Mouse (Mus musculus) liver, embryonic 14.5 days (tissue): ENCODE measurements around the gene Mmgt2. TPM values are rescaled to one million over a fixed set of nuclear protein-coding genes. Genes with fewer than 3 reads are reported as not detected.
A peak's percentile ranks its signal among the peaks of the same experiment; 100 is the strongest.

Experiments used
- ATAC-seq: fragments of 200-750 bp; cut with Nextera tagmentation; 2 replicates; pipeline ENCODE4 v1.8.0; 2017; ENCODE audit warnings: moderate number of reproducible peaks, mild to moderate bottlenecking, moderate library complexity; ENCODE audit not compliant: insufficient read depth
- DNase-seq, 3 experiments: peaks; one replicate each; pipeline ENCODE4 v3.0.0-alpha.2; 2012 to 2013; ENCODE audit warnings: low read depth in 3 of 3, low spot score in 3 of 3
- H3K27ac ChIP-seq: fragments of 300-500 bp; sonication (generic); 2 replicates; pipeline ENCODE4 v1.5.1; 2014; ENCODE audit warnings: moderate library complexity, mild to moderate bottlenecking, control low read depth, inconsistent platforms
- H3K27me3 ChIP-seq: fragments of 300-500 bp; sonication (generic); 2 replicates; pipeline ENCODE4 v1.6.1; 2014; ENCODE audit warnings: mild to moderate bottlenecking, low read length, moderate library complexity; ENCODE audit not compliant: control insufficient read depth, insufficient read depth
- H3K36me3 ChIP-seq: fragments of 300-500 bp; sonication (generic); replicated peaks from 2 replicates; pipeline ENCODE4 v1.6.1; 2014; ENCODE audit warnings: low read depth; ENCODE audit not compliant: control insufficient read depth, insufficient read depth
- H3K4me1 ChIP-seq, 2 experiments: fragments of 200-500 bp in 1 of 2; fragments of 300-500 bp in 1 of 2; sonication (generic) in 1 of 2; replicated peaks; 2 replicates each; pipeline ENCODE4 v1.6.1; 2012 to 2014; ENCODE audit warnings: antibody characterized with exemption in 1 of 2, inconsistent platforms in 1 of 2, low read length in 1 of 2; ENCODE audit not compliant: control insufficient read depth in 2 of 2, insufficient read depth in 2 of 2
- H3K4me2 ChIP-seq: fragments of 300-500 bp; sonication (generic); 2 replicates; pipeline ENCODE4 v1.6.1; 2014; ENCODE audit warnings: low read depth, mild to moderate bottlenecking, control low read depth, moderate library complexity
- H3K4me3 ChIP-seq, 2 experiments: fragments of 200-500 bp in 1 of 2; fragments of 300-500 bp in 1 of 2; sonication (generic) in 1 of 2; 2 replicates each; pipeline ENCODE4 v1.5.1; 2012 to 2014; ENCODE audit warnings: low read depth in 2 of 2, low read length in 2 of 2, mild to moderate bottlenecking in 2 of 2, control low read depth in 1 of 2, inconsistent platforms in 1 of 2, moderate library complexity in 1 of 2; ENCODE audit not compliant: insufficient read depth in 1 of 2
- H3K9ac ChIP-seq: fragments of 300-500 bp; sonication (generic); replicated peaks from 2 replicates; pipeline ENCODE4 v1.6.1; 2014; ENCODE audit warnings: mild to moderate bottlenecking, control low read depth, moderate library complexity
- H3K9me3 ChIP-seq: fragments of 300-500 bp; sonication (generic); 2 replicates; pipeline ENCODE4 v1.6.1; 2016; ENCODE audit warnings: low read length, mixed read lengths; ENCODE audit not compliant: control insufficient read depth
- CTCF ChIP-seq: IDR thresholded peaks from 2 replicates; pipeline ENCODE4 v1.5.1; 2016; ENCODE audit warnings: antibody characterized with exemption, low read depth, control low read depth
- EP300 ChIP-seq: IDR thresholded peaks from 2 replicates; pipeline ENCODE4 v1.6.1; 2016; ENCODE audit warnings: antibody characterized with exemption, low read depth
- WGBS: fragments of 180-500 bp; shearing (Covaris S2); extraction: QIAGEN DNeasy Blood & Tissue Kit; methylation state at CpG from one replicate; pipeline ENCODE4 v1.1.7; 2014; ENCODE audit not compliant: insufficient replicate concordance; 5-methylcytosine and 5-hydroxymethylcytosine counted together
- polyA plus RNA-seq, 2 experiments: library from polyadenylated mRNA; depleted of rRNA in 1 of 2; stranded (reverse) in 1 of 2; unstranded in 1 of 2; fragments of >200 nt; fragmentation: Nextera tagmentation in 1 of 2; extraction: Ambion mirVana in 1 of 2; gene quantifications; 2 replicates each; pipeline versions ENCODE4 v1.2.1 to v1.2.3; 2012 to 2014

The Mmgt2 gene
- polyA plus RNA-seq (2012; rRNA removed) (8.1 and 8.9 TPM in 2 replicates), polyA plus RNA-seq (2014; fragmentation: Nextera tagmentation; extraction: Ambion mirVana) (8.8 and 8.9 TPM in 2 replicates)

DNA sequence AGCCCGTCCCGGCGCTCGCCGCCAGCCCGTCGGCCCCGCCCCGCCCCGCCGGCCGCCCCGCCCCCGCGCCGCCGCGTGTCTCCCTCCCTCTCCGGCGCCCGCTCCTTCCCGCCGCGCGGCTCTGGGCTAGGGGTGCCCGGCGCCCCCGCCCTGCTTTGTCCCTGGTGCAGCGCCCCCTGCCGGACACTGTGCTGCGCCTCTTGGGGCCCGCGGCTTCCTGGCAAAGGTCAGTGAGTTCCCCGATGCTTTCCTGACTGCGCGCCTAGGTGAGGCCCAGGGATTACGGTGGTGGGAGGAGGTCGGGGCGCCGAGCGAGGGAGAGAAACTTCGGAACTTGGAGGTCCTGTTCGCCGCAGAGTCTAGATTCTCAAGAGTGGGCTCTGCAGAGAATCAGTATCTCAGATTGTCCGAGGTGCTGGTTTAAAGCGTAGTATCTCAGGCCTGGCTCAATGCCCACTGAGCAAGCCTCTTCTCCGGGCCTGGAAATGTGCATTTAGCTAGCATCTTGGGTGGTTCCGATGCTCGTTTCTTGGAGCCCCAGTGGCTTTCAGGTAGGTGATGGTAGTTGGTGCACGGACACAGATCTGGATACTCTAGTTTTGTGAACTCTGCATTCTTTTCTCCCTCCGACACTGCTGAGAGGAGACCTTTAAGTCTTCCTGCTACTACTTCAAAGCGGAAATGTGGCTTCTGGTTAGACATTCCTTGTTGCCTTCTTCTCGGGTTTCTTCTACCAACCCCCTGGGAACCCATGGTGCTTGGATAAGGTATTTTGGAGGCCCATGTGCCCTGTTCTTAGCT lies at the start of gene Mmgt2:
Mmgt2 (plus strand) TSS at position 74 of the 801 bp plus-strand sequence.
- TF ChIP-seq CTCF: peak; percentile 89
- no peak for TF ChIP-seq EP300
- H3K9ac ChIP-seq: peak within 1 kb of the TSS; percentile 64
- under 1% methylated on average over 32 of the region's 53 CpGs for WGBS
- H3K4me2 ChIP-seq: peak within 1 kb of the TSS; percentile 74
- no peaks in the 10 kb centered on the region for H3K9me3 ChIP-seq
- DNase-seq (peak; percentile 74 to 80 (median 77)), ATAC-seq (peak; percentile 90)
- H3K4me1 ChIP-seq: peaks cover under 1 to 21% of the 10 kb centered on the region in 2 experiments; a peak in 3 of 4 replicates
- H3K27me3 ChIP-seq: peaks cover 2% of the 10 kb centered on the region; the same call in 1 of the 2 replicates
- H3K4me3 ChIP-seq: peak within 1 kb of the TSS; percentile 59 to 81
- H3K36me3 ChIP-seq: no peaks in the 10 kb centered on the region
- no peak within 1 kb of the TSS; the same call in 1 of the 2 replicates for H3K27ac ChIP-seq

DNA sequence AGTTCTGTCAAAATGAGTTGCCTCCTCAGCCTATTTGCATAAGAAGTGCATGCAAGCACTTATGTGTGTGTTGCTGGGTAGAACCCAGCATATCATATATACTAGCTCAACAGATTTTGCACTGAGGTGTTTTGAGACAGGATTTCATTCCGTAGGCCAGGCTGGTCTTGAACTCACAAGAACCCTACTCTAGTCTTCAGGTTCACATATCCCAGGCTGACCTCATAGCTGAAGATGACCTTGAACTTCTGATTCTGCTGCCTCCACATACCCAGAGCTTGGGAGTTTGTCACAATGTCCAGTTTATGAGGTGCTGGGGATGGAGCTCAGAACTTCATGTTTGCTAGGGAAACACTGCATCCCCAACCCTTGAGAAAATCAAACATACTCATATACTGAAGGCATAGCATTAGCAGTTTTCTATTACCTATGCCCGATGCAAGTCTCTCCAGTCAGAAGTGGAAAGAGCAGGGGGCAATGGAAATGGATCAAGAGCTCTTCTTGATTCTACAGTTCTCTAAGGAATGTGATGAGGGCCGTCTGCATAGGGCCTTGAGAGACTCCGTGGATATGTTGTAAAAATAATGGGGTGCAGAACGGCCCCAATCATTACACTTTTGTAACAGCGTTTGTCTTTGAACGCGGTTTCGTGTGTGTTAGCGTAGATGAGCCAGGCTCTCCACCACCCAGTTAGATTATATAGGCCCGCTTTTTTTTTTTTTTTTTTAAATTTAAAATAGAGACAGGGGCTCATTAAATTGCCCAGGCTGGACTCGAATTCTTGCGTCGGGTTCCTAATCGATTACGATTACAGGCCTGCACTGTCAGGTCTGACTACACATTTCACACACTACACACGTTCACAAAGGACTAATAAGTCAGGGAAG lies 46.5 kb upstream of the Mmgt2 start:
- Histone ChIP-seq H3K4me3 (peak overlapping the region; percentile 69 to 80), H3K9ac (peak overlapping the region; percentile 72), H3K27me3 (no peaks in the 10 kb centered on the region), H3K4me2 (peak overlapping the region; percentile 68), H3K27ac (peak overlapping the region; percentile 86), H3K36me3 (peaks cover 32% of the 10 kb centered on the region), H3K4me1 (peaks cover 12 to 14% of the 10 kb centered on the region in 2 experiments), H3K9me3 (no peaks in the 10 kb centered on the region)
- DNase-seq (no peak), ATAC-seq (peak; percentile 3; the same call in 1 of the 2 replicates)
- WGBS: 12% methylated on average over 17 of the region's 17 CpGs
- no peak for TF ChIP-seq EP300
- no peak for TF ChIP-seq CTCF

DNA sequence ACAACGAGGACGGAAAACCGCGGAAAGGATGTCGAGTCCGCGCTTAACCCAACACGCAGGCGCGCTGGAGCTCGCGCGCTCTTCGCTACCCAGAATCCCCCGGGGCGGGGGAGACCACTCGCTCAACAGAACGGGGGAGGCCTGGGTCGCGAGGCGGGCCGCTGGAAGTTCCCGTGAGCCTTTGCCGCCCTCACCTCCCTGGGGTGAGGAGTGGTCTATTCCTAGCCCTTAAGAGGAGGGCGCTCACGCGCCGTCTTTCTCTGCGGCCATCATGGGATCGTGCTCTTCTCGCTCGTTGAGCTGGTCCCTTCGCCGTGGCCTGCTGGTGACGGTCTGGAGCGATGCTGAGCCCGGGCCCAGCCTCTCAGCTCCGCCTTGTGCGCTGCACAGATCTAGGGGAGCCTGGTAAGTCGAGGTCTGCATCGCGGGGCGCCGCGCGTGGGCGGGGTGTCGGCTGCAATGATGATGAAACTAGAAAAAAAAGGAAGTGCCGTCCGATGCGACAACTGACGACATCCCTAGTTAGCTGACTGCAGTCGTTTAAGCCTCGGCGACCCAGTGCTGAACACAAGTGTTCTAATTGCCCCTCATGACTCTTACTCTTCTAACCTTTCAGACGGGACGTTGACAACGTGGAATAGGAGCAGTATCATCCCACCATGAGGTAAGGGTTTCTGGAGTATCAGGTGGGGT lies 45.7 kb upstream of the Mmgt2 start:
- under 1% methylated on average over 58 of the region's 58 CpGs for WGBS
- ATAC-seq (peak; percentile 87), DNase-seq (peak; percentile 95)
- Histone ChIP-seq H3K27me3 (no peaks in the 10 kb centered on the region), H3K4me3 (peak overlapping the region; percentile 80 to 95), H3K9me3 (no peaks in the 10 kb centered on the region), H3K4me2 (peak overlapping the region; percentile 68), H3K4me1 (peaks cover 12 to 14% of the 10 kb centered on the region in 2 experiments), H3K9ac (peak overlapping the region; percentile 96), H3K27ac (peak overlapping the region; percentile 94), H3K36me3 (peaks cover 40% of the 10 kb centered on the region)
- TF ChIP-seq EP300 (peak; percentile 55), CTCF (peak; percentile 33)

DNA sequence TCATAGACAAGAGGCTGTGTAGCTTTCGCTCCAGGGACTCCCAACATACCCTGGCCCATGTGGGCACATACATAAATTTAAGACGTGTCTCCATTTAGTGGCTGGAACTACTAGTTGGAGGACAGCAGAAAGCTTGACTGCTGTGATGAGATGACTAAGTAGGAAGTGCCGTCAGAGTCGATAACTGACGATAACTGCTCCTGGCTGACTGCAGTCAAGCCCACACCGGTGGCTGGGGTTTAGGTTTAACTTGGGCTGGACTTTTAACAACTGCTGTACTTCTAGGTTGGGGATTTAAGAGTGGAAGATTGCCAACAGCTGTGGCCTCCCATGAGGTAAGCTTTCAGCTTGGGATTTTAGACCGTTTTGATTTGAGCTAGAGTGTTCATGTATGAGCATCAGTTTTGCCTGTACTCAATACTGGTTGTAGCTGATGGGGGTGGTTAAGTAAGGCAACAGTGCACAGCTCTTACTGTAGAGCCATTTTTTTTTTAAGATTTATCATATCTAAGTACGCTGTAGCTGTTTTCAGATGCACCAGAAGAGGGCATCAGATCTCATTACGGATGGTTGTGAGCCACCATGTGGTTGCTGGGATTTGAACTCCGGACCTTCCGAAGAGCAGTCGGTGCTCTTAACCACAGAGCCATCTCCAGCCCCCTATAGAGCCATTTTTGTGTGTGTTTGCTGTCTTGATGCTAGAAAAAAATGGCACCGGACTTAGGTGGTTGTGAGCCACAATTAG lies 45.0 kb upstream of the Mmgt2 start:
- Histone ChIP-seq H3K36me3 (peaks cover 40% of the 10 kb centered on the region), H3K4me1 (peaks cover 12 to 14% of the 10 kb centered on the region in 2 experiments), H3K4me2 (peak overlapping the region; percentile 68), H3K9ac (peak overlapping the region; percentile 96), H3K4me3 (peak overlapping the region; percentile 80 to 95), H3K27me3 (no peaks in the 10 kb centered on the region), H3K27ac (peak overlapping the region; percentile 94), H3K9me3 (no peaks in the 10 kb centered on the region)
- TF ChIP-seq EP300: no peak
- TF ChIP-seq CTCF: peak; percentile 57
- no peak for DNase-seq
- ATAC-seq: peak; percentile 15; the same call in 1 of the 2 replicates
- WGBS: under 1% methylated on average over 13 of the region's 13 CpGs
